Mouse (Mus musculus): ENCODE results near the gene Egf.

The Egf gene

DNA sequence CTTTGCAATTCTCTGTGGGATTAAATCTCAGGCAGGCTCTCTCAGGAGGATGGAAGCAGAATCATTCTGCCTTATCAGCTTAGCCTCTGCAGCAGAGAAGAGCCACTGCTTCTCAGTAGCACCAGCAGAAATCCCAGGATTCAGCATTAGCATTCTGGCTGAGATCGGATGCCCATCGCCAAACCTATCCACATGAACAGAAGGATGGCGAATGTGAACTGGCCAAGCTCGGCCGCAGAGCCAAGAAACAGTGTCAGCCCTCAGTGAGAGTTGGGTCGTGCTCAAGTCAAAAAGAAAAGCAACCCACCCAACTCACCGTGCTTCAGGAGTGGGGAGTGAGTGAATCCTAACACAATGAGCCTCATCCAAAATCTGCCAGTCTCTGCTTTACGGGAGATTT, 103.4 kb downstream of the Egf start:
- DNase-seq (ENCODE audit: low spot score in 2 of 2), result no peak

DNA sequence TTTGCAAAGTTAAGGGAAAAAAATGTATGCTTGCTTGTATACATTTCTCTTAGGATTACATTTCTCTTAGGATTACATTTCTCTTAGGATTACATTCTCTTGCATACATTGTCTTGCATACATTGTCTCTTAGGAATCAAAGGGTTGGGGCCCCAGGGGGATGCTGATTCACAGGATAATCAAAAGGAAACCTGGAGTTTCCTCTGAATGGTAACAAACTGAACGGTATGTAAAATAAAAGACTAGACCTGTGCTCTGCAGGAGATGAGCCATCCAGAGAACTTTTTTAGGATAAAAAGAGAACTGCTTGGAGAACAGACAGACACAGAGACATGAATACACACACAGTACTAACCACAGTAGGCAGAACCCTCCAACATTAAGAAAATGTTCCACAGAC, 104.2 kb downstream of the Egf start:
- no peak for DNase-seq (ENCODE audit: low spot score in 2 of 2)

DNA sequence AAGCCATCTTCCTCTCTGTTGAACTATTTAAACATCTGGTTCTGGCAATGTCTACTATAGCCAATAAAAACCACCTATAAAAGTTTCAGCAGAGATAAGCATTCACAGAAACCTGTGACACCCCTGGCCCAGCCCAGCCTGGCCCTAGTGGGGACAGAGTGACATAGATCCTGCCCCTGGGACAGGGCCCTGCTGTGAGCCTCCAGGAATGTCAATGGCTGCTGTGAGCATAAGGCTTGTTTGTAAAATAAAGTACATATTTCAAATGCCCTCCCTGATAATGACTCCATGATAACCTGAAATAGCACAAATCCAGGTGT, 104.9 kb downstream of the Egf start:
- DNase-seq (ENCODE audit: low spot score in 2 of 2), result no peak

DNA sequence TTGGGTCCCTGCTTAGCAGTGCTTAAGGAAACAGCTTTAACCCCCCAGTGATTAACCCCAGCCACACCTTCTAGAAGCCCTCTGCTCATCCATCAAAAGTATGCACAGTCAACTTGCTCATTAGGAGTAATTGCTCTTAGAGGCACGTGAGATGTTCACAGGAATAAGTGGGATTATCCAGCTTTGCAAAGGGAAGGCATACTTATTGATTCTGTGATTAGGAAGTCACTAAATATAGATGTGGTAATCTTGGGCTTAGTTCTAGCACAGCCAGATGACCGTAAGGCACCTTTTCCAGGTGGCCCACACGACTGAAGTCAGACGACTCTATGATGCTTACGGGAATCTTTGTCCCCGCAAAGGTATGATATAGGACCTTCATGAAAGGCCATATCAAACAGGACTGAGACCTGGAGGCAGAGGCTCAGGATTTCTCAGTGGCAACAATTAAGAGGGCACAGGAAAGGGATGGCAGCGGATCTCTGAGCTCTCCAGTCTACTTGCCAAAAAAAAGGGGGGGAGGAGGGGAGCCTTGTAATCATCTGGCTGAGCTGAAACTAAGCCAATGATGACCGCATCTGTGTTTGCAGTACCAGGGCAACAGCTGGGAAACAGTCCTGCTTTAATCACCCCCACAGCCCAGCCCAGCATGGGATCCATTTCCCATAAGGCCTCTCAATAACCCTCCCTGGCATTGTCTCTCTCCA, 105.4 kb downstream of the Egf start:
- DNase-seq (ENCODE audit: low spot score in 2 of 2), result peak; percentile 29 to 46

DNA sequence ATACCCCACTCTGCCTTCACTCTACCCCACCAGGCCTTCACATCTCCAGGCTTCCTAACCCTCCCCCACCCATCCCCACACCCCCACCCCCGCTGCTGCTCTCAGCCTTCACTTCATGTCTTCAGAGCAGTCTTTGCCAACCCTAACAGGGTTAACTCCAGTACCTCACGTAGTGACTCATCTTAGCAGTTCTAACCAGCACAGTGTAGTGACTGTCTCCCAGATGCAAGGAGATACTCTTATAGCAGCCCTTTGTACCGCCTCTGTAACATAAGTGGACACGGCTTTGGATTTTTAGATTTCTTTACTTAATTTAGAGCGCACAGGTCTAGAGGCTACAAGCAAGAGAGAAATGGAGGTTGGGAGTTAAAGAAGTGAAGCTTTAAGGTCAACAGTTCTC, 106.5 kb downstream of the Egf start:
- DNase-seq (ENCODE audit: low spot score in 2 of 2), result no peak

DNA sequence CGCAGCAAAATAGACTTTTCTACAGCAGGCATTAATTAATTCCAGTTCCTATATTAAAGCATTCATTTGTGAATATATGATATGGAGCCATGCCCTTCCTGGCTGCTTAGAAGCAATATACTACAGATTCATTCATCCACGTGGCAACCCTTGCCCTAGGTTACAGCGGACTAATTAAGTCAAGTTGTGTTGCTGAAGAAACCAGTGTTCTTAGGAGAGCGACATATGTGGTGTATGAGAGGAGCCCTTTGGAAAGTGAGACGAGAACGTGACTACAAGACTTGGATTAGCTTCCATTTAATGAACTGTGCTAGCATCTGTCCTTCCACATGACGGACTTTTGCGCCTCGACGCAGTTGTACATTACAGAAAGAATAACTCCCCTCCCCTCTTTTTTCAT, 107.8 kb downstream of the Egf start:
- DNase-seq (ENCODE audit: low spot score in 2 of 2), result no peak

DNA sequence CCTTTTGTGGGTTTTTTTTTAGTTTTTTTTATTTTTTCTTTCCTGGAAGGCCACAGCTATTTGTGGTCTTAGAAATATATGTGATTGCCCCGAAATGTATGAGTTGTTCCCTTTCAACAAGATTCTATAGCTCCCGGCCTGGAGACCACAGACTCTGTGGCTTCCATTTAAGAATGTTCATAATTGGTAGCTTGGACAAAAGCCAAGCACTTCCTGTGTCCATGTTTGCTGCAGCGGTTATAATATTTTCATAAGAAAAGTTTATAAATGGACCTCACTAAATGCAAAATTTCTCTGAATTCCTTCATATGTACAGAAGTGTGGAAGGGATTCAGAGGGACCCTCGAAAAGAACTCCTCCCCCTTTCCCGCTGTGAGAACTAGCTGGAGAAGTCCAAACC, 108.3 kb downstream of the Egf start:
- DNase-seq (ENCODE audit: low spot score in 2 of 2), result no peak

DNA sequence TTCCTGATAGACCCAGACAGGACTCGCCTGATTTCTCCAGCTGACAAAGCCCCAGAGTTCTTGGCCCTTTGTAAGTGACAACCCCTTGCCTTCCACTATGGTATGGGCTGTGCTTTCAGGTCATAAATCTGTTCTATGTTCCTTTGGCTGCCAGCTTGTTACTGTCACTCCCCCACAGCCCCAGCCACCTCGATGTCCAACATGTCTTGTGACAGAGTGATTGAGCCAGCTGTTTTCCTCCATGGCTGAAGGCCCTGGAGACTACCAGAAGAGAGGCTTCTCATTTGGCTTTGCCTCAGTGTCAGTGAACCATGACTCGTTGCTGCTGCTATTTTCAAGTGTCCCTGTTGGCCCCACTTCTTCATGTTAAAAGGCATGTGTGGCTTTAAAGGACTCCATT, 109.7 kb downstream of the Egf start:
- no peak for DNase-seq (ENCODE audit: low spot score in 2 of 2)

DNA sequence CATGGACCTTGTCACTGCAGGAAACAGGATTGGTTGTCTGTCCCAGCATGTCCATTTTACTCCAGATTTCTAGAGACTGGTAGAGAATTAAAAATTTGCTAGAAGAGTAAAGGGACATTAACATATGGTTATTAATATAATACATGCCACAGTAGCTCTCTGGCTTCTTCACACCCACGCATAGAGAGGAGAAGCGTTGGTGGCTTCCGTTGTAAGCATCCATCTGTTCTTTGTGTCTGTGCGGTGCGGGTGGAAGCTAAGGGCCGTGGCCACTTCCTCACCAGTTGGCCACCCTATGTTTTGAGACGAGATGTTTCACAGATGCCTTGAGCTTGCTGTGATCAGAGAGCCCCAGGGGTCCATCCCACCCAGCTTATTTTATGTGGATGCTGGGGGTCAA, 113.5 kb downstream of the Egf start:
- DNase-seq (ENCODE audit: low spot score in 2 of 2), result no peak

DNA sequence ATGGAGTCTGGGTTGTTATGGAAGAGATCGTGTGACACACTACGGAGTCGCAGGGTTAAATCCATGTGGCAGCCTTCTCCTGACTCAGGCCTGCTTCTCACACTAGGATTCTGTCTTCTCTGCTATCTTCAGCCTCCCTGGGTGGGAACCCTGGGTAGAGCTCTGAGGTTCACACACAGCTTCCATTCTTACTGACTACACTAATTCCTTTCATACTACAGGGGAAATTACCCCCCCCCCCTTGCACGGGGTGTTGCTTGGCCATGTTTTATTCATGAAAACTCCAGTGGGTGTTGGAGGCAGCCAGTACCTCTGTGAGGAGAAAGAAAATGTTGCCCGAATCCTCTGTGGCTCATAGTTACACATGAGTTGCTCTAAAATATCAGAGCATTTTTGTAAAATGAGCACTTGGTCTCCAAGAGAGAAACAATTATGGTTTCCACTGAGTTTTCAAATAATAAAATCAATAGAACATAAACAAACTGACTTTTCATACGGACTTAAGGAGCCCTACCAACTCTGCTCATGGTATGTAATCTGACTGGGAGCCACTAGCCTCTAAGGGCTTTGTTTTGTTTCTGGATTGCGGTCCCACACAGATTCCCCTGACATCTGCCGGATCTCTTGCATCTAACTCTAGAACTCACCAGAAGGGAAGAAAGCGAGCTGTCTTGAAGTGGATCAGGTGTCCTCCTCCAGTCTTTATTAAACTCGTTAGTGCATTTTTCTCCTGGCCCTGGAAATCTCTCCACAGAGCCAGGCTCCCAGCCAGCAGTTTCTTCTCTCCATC, 114.7 kb downstream of the Egf start:
- DNase-seq (ENCODE audit: low spot score in 2 of 2), result no peak

DNA sequence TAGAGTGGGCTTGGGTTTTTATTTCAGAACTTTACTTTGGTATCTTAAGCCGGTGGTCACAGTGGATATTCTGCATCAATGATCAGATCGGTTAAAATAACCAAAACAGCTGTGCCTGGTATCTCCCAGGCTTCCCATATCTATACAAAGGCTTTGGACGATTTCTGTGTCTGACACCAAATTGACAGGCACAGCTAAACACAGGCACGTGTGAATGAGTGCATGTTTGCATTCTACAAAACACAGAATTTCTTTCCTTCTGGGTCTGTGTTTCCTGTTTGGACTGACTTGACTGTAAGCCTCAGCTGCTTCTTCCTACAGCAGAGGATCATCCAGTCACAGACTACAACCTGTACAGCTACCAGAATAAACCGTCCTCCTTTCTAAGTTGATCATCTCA, 115.4 kb downstream of the Egf start:
- DNase-seq (ENCODE audit: low spot score in 2 of 2), result no peak

DNA sequence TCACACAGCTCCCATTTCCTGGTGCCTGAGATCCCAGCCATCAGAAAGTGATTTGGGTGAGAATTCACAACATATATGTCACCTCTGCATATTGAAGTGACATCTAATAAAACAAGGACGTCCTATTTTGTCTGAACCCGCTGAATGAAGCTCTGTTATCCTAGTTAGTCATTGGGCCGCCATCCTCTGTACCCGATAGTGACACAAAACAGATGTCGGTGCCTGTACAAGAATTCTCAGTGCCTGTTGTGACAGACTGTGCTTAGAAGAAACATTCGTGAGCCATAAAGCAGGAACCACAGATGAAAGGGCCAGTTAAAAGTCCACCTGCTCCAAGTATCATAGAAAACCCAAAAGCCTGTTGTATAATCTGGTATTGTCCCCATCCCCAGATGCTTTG, 117.7 kb downstream of the Egf start:
- DNase-seq (ENCODE audit: low spot score in 2 of 2), result no peak

DNA sequence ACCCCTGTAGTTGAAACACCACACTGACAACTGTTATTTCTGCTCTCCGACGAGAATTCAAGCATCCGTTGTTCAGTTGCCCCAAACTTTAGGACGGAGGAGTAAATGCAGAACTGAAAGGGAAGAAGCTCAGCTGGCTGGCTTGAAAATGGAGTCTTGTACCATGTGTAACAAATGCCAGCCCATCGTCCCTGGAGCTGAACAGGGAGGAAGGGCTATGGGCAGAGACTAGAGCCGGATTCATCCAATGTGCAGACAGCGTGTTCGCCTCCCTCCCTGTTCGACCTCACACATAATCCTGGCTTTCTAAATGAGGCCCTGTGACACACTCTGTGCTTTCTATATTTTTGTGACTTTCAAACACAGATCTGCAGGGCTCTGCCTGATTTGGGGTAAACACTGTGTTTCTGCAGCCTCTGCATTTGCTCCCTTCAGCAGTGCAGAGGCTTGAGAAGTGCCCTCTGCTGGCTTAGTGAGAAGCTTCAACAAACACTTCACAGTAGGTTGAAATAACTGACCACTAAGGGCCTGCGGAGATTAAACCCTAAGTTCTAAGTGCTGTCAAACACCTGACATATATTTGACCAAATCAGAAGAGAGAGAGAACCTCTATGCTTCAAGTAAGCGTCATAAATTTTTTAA, 120.7 kb downstream of the Egf start:
- DNase-seq (ENCODE audit: low spot score in 2 of 2), result no peak

DNA sequence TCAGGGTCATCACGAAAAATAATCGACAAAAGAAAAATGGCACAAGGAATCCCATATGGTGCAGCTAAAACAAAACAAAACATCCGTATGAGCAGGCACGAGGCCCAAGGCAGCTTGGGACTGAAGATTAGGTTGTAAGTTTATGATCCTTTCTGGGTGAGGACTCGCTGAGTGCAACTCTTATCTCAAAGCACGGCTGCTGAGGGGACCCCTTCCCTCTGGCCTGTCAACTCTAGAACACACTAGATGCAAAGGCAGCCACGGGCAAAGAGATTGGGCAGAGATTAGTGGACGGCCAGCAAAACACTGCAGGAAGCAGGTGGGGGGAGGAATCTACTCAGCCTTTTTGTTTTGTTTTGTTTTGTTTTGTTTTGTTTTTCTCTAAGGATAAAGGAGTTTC, 121.6 kb downstream of the Egf start:
- no peak for DNase-seq (ENCODE audit: low spot score in 2 of 2)

DNA sequence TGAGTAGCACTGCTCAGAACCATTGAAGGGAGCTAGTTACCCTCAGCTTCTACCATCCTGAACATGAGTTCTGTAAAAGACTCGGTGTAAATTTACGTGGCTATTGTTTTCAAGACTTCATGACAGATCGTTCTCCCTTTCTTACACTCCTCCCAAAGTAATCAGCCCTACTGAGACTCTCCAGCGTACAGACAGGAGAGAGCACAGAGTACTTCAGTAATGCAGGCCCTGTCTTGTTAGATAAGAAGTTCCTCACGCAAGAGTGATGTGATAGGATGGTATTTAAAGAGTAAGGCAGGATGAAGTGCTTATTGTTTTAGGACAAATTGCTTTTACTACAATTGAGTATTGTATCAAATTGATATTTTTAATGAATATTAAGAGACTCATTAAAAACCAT, 123.3 kb downstream of the Egf start:
- no peak for DNase-seq (ENCODE audit: low spot score in 2 of 2)

DNA sequence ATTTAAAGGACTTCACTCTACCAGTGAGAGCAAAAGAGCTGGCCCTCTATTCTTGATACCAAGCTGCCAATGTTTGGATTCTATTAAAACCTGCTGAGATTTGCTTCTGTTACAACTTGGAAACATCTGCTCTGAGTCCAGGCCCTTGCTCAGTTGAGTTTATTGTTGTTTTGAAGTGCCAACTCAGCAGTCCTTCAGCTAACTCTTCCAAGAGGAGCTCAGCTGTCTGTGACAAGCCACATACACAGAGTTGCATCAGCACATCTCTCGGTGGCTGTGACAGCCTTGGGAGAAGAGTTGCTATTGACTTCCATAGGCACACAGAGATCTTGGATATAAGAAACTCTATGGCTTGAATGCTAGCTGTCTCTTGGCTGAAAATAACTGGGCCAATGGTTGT, 124.1 kb downstream of the Egf start:
- DNase-seq (ENCODE audit: low spot score in 2 of 2), result no peak

Measured in heart, adult 9 months (tissue).